Comparison of ENCODE assay signal across 24 mouse cellular contexts in the genomic region with DNA sequence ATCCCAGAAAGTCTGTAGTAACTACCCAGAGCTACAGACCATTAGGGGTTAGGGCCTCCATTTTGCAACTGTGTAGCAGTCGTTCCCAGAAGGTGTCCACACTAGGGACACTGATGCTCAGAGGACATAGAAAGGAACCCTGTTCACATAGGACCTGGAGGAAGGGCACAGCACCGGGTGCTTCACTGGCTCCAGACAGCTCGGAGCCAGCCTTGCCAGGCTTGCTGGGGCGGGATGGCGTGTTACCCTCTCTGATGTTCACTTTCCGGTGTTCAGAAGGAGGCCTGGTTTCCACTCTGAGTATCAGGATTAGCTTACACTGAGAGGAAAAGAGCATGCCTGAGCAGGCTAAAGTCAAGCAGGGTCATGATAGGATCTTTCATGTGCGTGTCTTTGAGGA. TPM values are rescaled to one million over a fixed set of nuclear protein-coding genes. Genes with fewer than 3 reads are reported as not detected.
DNase-seq lines count a peak whose midpoint lies in the region; ATAC-seq lines count a peak whose summit lies in the region.
"Had no signal": no experiment of that assay in that cellular context is flagged by ENCODE, and none has a peak within 500 bp of the region (broad histone marks: within the 10 kb centered on the region; RNA-seq: fewer than 3 reads in every experiment).

No protein-coding gene starts in this region.

- H3K9me3 ChIP-seq in liver, embryonic 11.5 days (ENCODE audit: control insufficient read depth, low read length): no peaks in the 10 kb centered on the region
- H3K9me3 ChIP-seq: embryonic facial prominence, embryonic 12.5 days; embryonic facial prominence, embryonic 15.5 days; heart, embryonic 13.5 days; hindbrain, embryonic 10.5 days; hindbrain, embryonic 13.5 days; intestine, embryonic 15.5 days had no signal

- no peaks in the 10 kb centered on the region for H3K4me1 ChIP-seq in liver, embryonic 11.5 days (replicated peaks; ENCODE audit: control insufficient read depth, insufficient read depth, low read length)

- ATAC-seq in liver, embryonic 11.5 days (replicated peaks; ENCODE audit: low FRiP score): no peak
- ATAC-seq: forebrain, embryonic 14.5 days; forebrain, postnatal 0 days; hindbrain, embryonic 16.5 days; intestine, embryonic 15.5 days; Patski had no signal

- no peaks in the 10 kb centered on the region for H3K27me3 ChIP-seq in liver, embryonic 11.5 days (replicated peaks; ENCODE audit: control insufficient read depth, insufficient read depth, low read length)
- H3K27me3 ChIP-seq: embryonic facial prominence, embryonic 12.5 days; embryonic facial prominence, embryonic 15.5 days; heart, embryonic 13.5 days; hindbrain, embryonic 13.5 days; intestine, embryonic 15.5 days; Patski had no signal

- no peak overlapping the region for H3K4me3 ChIP-seq in liver, embryonic 11.5 days (ENCODE audit: low read depth, low read length)
- H3K4me3 ChIP-seq: embryonic facial prominence, embryonic 12.5 days; embryonic facial prominence, embryonic 15.5 days; gastrocnemius, adult 2 months; heart, embryonic 13.5 days; hindbrain, embryonic 10.5 days; hindbrain, embryonic 13.5 days; intestine, embryonic 15.5 days had no signal

- H3K4me2 ChIP-seq in liver, embryonic 11.5 days: no peak overlapping the region
- H3K4me2 ChIP-seq: embryonic facial prominence, embryonic 12.5 days; embryonic facial prominence, embryonic 15.5 days; heart, embryonic 13.5 days; hindbrain, embryonic 13.5 days; intestine, embryonic 15.5 days had no signal

- peak; percentile 15 for DNase-seq in cerebellum, adult 11-12 months
- no peak for DNase-seq in cerebellum, adult 9-10 months
- peak; percentile 29 for DNase-seq in liver, embryonic 11.5 days (ENCODE audit: low spot score)
- DNase-seq in liver: no peak
- DNase-seq in urinary bladder, adult 2 months (ENCODE audit: low spot score): peak; percentile 19
- no peak for DNase-seq in urinary bladder, adult 18-20 months (ENCODE audit: low spot score in 2 of 2)
- DNase-seq: B cell, adult 2 months; cerebellum, adult 18-20 months; cerebellum, adult 9-11 months; cerebellum, postnatal 25 days; forebrain, postnatal 0 days; gastrocnemius, adult 2 months; gastrocnemius, postnatal 14 days; heart, postnatal 36 days had no signal

- H3K36me3 ChIP-seq in liver, embryonic 11.5 days (ENCODE audit: control insufficient read depth, insufficient read depth, low read length): no peaks in the 10 kb centered on the region
- H3K36me3 ChIP-seq: embryonic facial prominence, embryonic 12.5 days; embryonic facial prominence, embryonic 15.5 days; G1E; heart, embryonic 13.5 days; hindbrain, embryonic 10.5 days; hindbrain, embryonic 13.5 days; intestine, embryonic 15.5 days had no signal

- WGBS in liver, embryonic 11.5 days: 92% methylated on average over 7 of the region's 7 CpGs

- no peak overlapping the region for H3K9ac ChIP-seq in liver, embryonic 11.5 days (ENCODE audit: low read depth, low read length)
- H3K9ac ChIP-seq: embryonic facial prominence, embryonic 12.5 days; embryonic facial prominence, embryonic 15.5 days; forebrain, postnatal 0 days; heart, embryonic 13.5 days; hindbrain, embryonic 13.5 days; intestine, embryonic 15.5 days had no signal

- H3K27ac ChIP-seq in liver, embryonic 11.5 days (ENCODE audit: low read depth, low read length): no peak overlapping the region
- H3K27ac ChIP-seq: embryonic facial prominence, embryonic 12.5 days; embryonic facial prominence, embryonic 15.5 days; gastrocnemius, adult 2 months; hindbrain, embryonic 10.5 days; hindbrain, embryonic 13.5 days; intestine, embryonic 15.5 days had no signal

RNA-seq across cellular contexts. Expression of a gene that starts 2.8 kb away (rescaled TPM):
- polyA plus RNA-seq in liver, embryonic 11.5 days (2014; fragmentation: Nextera tagmentation; extraction: Ambion mirVana): 0.19 TPM in 1 of 2 replicates, not detected in the other
- 15.1 and 15.8 TPM in 2 replicates for polyA plus RNA-seq in urinary bladder, adult 2 months (2012; rRNA removed)
- polyA plus RNA-seq: G1E had no signal

RNA-seq across cellular contexts. Expression of a gene that starts 3.2 kb away (rescaled TPM):
- polyA plus RNA-seq in liver, embryonic 11.5 days (2014; fragmentation: Nextera tagmentation; extraction: Ambion mirVana): 2.2 and 2.6 TPM in 2 replicates
- polyA plus RNA-seq in urinary bladder, adult 2 months (2012; rRNA removed): 9.9 and 11.0 TPM in 2 replicates
- polyA plus RNA-seq: G1E had no signal

RNA-seq across cellular contexts. Expression of a gene that starts 32.3 kb away (rescaled TPM):
- 3.3 and 3.5 TPM in 2 replicates for polyA plus RNA-seq in liver, embryonic 11.5 days (2014; fragmentation: Nextera tagmentation; extraction: Ambion mirVana)
- 32.3 and 35.8 TPM in 2 replicates for polyA plus RNA-seq in urinary bladder, adult 2 months (2012; rRNA removed)

Comparison
In these comparisons a context has a peak if more than half of its experiments do, and no peak if none do; other contexts are left out.
1. DNase-seq: peak in cerebellum, adult 11-12 months (single experiment), liver, embryonic 11.5 days (single experiment) and urinary bladder, adult 2 months (single experiment); none in cerebellum, adult 9-10 months (single experiment), liver (single experiment) and urinary bladder, adult 18-20 months (0 of 2).
2. RNA of a gene that starts 2.8 kb away (polyA plus RNA-seq): 15.1 to 15.8 TPM in urinary bladder, adult 2 months; 0.19 TPM in liver, embryonic 11.5 days; every median in the first group is over 10 times any median in the second.